Mouse (Mus musculus) megakaryocyte progenitor cell, adult 5-6 weeks (primary cell): Measurements from ENCODE around the gene B4galnt1. TPM values are rescaled to one million over a fixed set of nuclear protein-coding genes. Genes with fewer than 3 reads are reported as not detected.
"Not testable (repeated sequence)": the region's sequence is repeated elsewhere in the genome, so short reads cannot be mapped to it uniquely, and the experiment has no call there.

ENCODE experiments used
- ATAC-seq: replicated peaks from 2 replicates; pipeline ENCODE4 v1.8.0; 2016; ENCODE audit warnings: mild to moderate bottlenecking, moderate TSS enrichment, inconsistent platforms; ENCODE audit not compliant: poor library complexity
- total RNA-seq, 2 experiments: library from RNA; stranded (forward) in 1 of 2; stranded (reverse) in 1 of 2; fragments of 157-497, 149-512 nt in 1 of 2; fragments of 200-1000 nt in 1 of 2; gene quantifications; 2 replicates each; pipeline versions ENCODE4 v1.2.3 to v1.2.4; 2015 to 2017

The B4galnt1 gene
- total RNA-seq, 2 experiments from 2014 or later = 139 to 219 TPM

- no peak for ATAC-seq
Observed at GRCm38 (mm10) chr10:127140971-127141370, 24.1 kb upstream of the B4galnt1 start.

GRCm38 (mm10) chr10:127141500-127141899, 23.5 kb upstream of the B4galnt1 start:
- no peak for ATAC-seq

- ATAC-seq = no peak
Observed at GRCm38 (mm10) chr10:127143228-127143627, 21.8 kb upstream of the B4galnt1 start.

- no peak for ATAC-seq
Observed at GRCm38 (mm10) chr10:127144536-127144935, 20.5 kb upstream of the B4galnt1 start.

- ATAC-seq = no peak
Observed at GRCm38 (mm10) chr10:127145303-127145702, 19.7 kb upstream of the B4galnt1 start.

- no peak for ATAC-seq
Observed at GRCm38 (mm10) chr10:127147135-127147534, 17.9 kb upstream of the B4galnt1 start.

- ATAC-seq = peak; percentile 37; the same call in 1 of the 2 replicates
Observed at GRCm38 (mm10) chr10:127150471-127150872, 14.6 kb upstream of the B4galnt1 start.

- not testable (repeated sequence) for ATAC-seq
Observed at GRCm38 (mm10) chr10:127151233-127151632, 13.8 kb upstream of the B4galnt1 start.

GRCm38 (mm10) chr10:127152556-127152955, 12.5 kb upstream of the B4galnt1 start:
- not testable (repeated sequence) for ATAC-seq

- no peak for ATAC-seq
Observed at GRCm38 (mm10) chr10:127153323-127153722, 11.7 kb upstream of the B4galnt1 start.

GRCm38 (mm10) chr10:127154241-127154640, 10.8 kb upstream of the B4galnt1 start:
- no peak for ATAC-seq

GRCm38 (mm10) chr10:127154652-127155051, 10.4 kb upstream of the B4galnt1 start:
- ATAC-seq = no peak

GRCm38 (mm10) chr10:127156089-127156488, 8.9 kb upstream of the B4galnt1 start:
- ATAC-seq = no peak

GRCm38 (mm10) chr10:127156511-127156910, 8.5 kb upstream of the B4galnt1 start:
- ATAC-seq = no peak

- no peak for ATAC-seq
Observed at GRCm38 (mm10) chr10:127158471-127158870, 6.6 kb upstream of the B4galnt1 start.

GRCm38 (mm10) chr10:127160081-127160480, 4.9 kb upstream of the B4galnt1 start:
- no peak for ATAC-seq

GRCm38 (mm10) chr10:127160728-127161127, 4.3 kb upstream of the B4galnt1 start:
- ATAC-seq = no peak

GRCm38 (mm10) chr10:127162771-127163261, 2.2 kb upstream of the B4galnt1 start:
- peak; percentile 33 for ATAC-seq

GRCm38 (mm10) chr10:127164190-127164589, 835 bp upstream of the B4galnt1 start:
- ATAC-seq = no peak

- no peak for ATAC-seq
Observed at GRCm38 (mm10) chr10:127165354-127165653, 279 bp downstream of the B4galnt1 start.

GRCm38 (mm10) chr10:127165654-127166403, 804 bp downstream of the B4galnt1 start:
- peak; percentile 40 for ATAC-seq

GRCm38 (mm10) chr10:127166404-127166715, 1.3 kb downstream of the B4galnt1 start:
- ATAC-seq = no peak
